Mouse (Mus musculus) midbrain, postnatal 0 days (tissue): ENCODE results near the gene Sct. TPM values are rescaled to one million over a fixed set of nuclear protein-coding genes. Genes with fewer than 3 reads are reported as not detected.
"Not testable (repeated sequence)": the region's sequence is repeated elsewhere in the genome, so short reads cannot be mapped to it uniquely, and the experiment has no call there.

Experiments used
- ATAC-seq: fragments of 200-750 bp; cut with Nextera tagmentation; 2 replicates; pipeline ENCODE4 v1.8.0; 2017; ENCODE audit warnings: moderate number of reproducible peaks, mild to moderate bottlenecking, moderate TSS enrichment, moderate library complexity; ENCODE audit not compliant: low FRiP score
- DNase-seq: peaks from one replicate; pipeline ENCODE4 v3.0.0-alpha.2; 2015; ENCODE audit warnings: low spot score
- H3K27ac ChIP-seq: fragments of 300-500 bp; sonication (generic); 2 replicates; pipeline ENCODE4 v1.5.1; 2014; ENCODE audit warnings: low read depth, mild to moderate bottlenecking, low read length, mixed read lengths
- H3K27me3 ChIP-seq: fragments of 300-500 bp; sonication (generic); 2 replicates; pipeline ENCODE4 v1.6.1; 2014; ENCODE audit warnings: low read length, control low read depth, mixed read lengths; ENCODE audit not compliant: insufficient read depth
- H3K36me3 ChIP-seq: fragments of 300-500 bp; sonication (generic); 2 replicates; pipeline ENCODE4 v1.6.1; 2014; ENCODE audit warnings: low read length, control low read depth, mixed read lengths; ENCODE audit not compliant: insufficient read depth
- H3K4me1 ChIP-seq: fragments of 300-500 bp; sonication (generic); 2 replicates; pipeline ENCODE4 v1.6.1; 2014; ENCODE audit warnings: mild to moderate bottlenecking, control low read depth, antibody characterized with exemption, low read length, mixed read lengths; ENCODE audit not compliant: insufficient read depth
- H3K4me2 ChIP-seq: fragments of 300-500 bp; sonication (generic); 2 replicates; pipeline ENCODE4 v1.6.1; 2014; ENCODE audit warnings: low read depth, mild to moderate bottlenecking, low read length, mixed read lengths; ENCODE audit not compliant: poor library complexity, severe bottlenecking
- H3K4me3 ChIP-seq: fragments of 300-500 bp; sonication (generic); 2 replicates; pipeline ENCODE4 v1.5.1; 2014; ENCODE audit warnings: low read depth, mild to moderate bottlenecking, low read length, moderate library complexity
- H3K9ac ChIP-seq: fragments of 300-500 bp; sonication (generic); replicated peaks from 2 replicates; pipeline ENCODE4 v1.6.1; 2014; ENCODE audit warnings: mild to moderate bottlenecking, low read length, moderate library complexity, mixed read lengths; ENCODE audit not compliant: poor library complexity, severe bottlenecking
- H3K9me3 ChIP-seq: fragments of 300-500 bp; sonication (generic); 2 replicates; pipeline ENCODE4 v1.6.1; 2016; ENCODE audit warnings: low read length, control low read depth
- CTCF ChIP-seq: IDR thresholded peaks from 2 replicates; pipeline ENCODE4 v1.5.1; 2016; ENCODE audit warnings: antibody characterized with exemption, mild to moderate bottlenecking
- WGBS: fragments of 180-500 bp; shearing (Covaris S2); extraction: QIAGEN DNeasy Blood & Tissue Kit; methylation state at CpG from one replicate; pipeline ENCODE4 v1.1.7; 2014; 5-methylcytosine and 5-hydroxymethylcytosine counted together
- polyA plus RNA-seq: library from polyadenylated mRNA; unstranded; fragments of >200 nt; fragmentation: Nextera tagmentation; extraction: Ambion mirVana; gene quantifications from 2 replicates; pipeline ENCODE4 v1.2.1, GENCODE M21; 2015
- total RNA-seq: library from RNA; depleted of rRNA; stranded (reverse); fragments of >200 nt; gene quantifications from 2 replicates; pipeline ENCODE4 v1.2.3, GENCODE M21; 2014

The Sct gene
- total and polyA plus RNA-seq, 2 experiments from 2014 or later = 1.5 to 3.3 TPM

DNA sequence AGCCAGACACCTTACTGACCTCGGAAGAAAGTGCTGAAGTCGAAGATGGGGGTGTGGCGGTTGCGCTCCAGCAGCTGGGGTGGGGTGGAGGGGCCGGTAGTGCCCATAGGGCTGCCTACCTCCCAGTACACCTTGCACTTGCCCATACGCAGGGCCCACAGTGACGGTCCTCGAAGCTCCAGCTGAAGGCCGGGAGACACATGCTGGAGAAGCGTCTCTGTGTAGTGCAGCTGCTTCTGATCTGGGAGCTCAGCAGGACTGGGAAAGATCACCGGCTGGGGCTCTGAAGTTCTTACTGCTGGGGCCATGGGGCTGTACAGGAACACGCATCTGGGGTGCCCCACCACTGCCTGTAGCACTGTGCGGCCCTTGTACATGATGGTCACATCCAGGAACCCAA is 15.3 kb downstream of the Sct start:
- H3K27ac ChIP-seq = no peak overlapping the region
- H3K9ac ChIP-seq = no peak overlapping the region
- no peak overlapping the region for H3K4me3 ChIP-seq
- WGBS = 88% methylated on average over 13 of the region's 13 CpGs
- no peaks in the 10 kb centered on the region for H3K9me3 ChIP-seq
- DNase-seq (no peak), ATAC-seq (no peak)
- no peaks in the 10 kb centered on the region for H3K27me3 ChIP-seq
- TF ChIP-seq CTCF = no peak
- no peak overlapping the region for H3K4me2 ChIP-seq
- H3K4me1 ChIP-seq = no peaks in the 10 kb centered on the region
- H3K36me3 ChIP-seq = peaks cover 55% of the 10 kb centered on the region

DNA sequence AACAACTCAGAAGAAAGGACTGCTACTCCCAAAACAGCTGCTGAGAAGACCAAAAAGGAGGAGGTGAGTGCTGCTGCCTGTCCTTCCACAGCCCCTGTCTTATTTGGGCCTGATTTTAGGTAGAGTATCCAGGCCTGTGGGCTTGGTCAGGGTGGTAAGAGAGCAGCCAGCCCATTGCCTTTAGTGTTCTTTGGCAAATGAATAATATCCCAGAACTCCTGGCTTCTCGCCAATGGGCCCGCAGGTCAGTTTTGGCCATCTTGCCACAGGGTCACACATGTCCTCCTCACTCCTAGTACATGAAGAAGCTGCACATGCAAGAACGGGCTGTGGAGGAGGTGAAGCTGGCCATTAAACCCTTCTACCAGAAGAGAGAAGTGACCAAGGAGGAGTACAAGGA is 17.5 kb downstream of the Sct start:
- H3K36me3 ChIP-seq = peaks cover 77% of the 10 kb centered on the region

DNA sequence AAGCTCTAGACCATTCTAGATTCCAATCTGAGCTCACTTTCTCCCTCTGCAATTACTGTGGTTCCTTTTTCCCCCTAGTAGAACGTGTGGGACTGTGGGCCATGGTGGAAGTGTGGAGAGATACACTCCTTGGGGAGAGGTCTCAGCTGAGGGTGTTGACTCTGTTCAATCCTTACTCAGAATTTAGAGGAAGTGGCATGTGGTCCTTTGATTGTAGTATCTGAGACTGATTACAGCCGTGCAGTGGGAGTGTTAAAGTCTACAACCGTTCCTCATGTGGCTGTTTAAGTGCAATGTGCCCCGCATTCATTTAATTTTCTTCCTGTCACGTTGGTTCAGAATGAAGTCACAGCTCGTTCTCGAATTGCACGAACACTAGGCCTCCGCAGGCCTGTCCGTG is 22.8 kb downstream of the Sct start:
- H3K9ac ChIP-seq = no peak overlapping the region
- no peaks in the 10 kb centered on the region for H3K4me1 ChIP-seq
- 95% methylated on average over 10 of the region's 10 CpGs for WGBS
- H3K9me3 ChIP-seq = no peaks in the 10 kb centered on the region
- DNase-seq = no peak
- no peak for ATAC-seq
- no peak overlapping the region for H3K27ac ChIP-seq
- peaks cover 71% of the 10 kb centered on the region for H3K36me3 ChIP-seq
- no peak overlapping the region for H3K4me2 ChIP-seq
- no peak overlapping the region for H3K4me3 ChIP-seq
- H3K27me3 ChIP-seq = no peaks in the 10 kb centered on the region
- no peak for TF ChIP-seq CTCF

More for the DNA sequence above, 17.5 kb downstream of the Sct start:
- Histone ChIP-seq H3K4me2 (no peak overlapping the region), H3K9ac (no peak overlapping the region), H3K9me3 (no peaks in the 10 kb centered on the region), H3K4me3 (no peak overlapping the region), H3K4me1 (no peaks in the 10 kb centered on the region), H3K27ac (no peak overlapping the region), H3K27me3 (no peaks in the 10 kb centered on the region)
- no peak for TF ChIP-seq CTCF
- 94% methylated on average over 3 of the region's 3 CpGs for WGBS
- ATAC-seq (no peak), DNase-seq (no peak)

DNA sequence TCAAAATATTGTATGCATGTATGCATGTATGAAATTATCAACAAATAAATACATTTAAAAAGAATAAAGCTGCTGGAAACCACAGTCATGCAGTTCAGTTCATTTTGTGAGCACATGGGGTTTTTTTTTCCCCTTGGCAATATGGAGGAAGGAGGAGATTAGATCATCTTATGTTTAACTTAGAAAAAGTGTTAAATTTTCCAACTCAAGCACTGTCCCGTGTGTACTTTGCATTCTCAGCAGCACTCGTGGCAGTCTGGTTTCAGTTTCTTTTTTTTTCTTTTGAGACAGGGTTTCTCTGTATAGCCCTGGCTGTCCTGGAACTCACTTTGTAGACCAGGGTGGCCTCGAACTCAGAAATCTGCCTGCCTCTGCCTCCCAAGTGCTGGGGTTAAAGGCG is 28.4 kb downstream of the Sct start:
- not testable (repeated sequence) for DNase-seq, H3K4me3 ChIP-seq, H3K4me2 ChIP-seq

DNA sequence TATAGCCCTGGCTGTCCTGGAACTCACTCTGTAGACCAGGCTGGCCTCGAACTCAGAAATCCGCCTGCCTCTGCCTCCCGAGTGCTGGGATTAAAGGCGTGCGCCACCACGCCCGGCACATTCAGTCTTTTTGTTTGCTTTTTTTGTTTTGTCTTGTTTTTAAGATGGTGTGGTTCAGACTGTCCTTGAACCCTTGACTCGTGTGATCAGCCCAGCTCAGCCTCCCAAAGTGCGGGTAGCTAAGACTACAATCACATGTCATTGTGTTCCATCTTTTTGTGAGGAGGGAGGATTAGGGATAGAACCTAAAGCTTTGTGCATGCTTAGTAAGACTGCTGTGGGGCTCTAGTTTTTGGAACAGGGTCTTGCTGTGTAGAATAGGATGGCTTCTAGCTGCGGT is 47.4 kb downstream of the Sct start:
- ATAC-seq = no peak
- H3K4me1 ChIP-seq = peaks cover 8% of the 10 kb centered on the region; the same call in 1 of the 2 replicates
- TF ChIP-seq CTCF = no peak
- DNase-seq = no peak
- no peak overlapping the region for H3K27ac ChIP-seq
- H3K9me3 ChIP-seq = no peaks in the 10 kb centered on the region
- 91% methylated on average over 9 of the region's 10 CpGs for WGBS
- no peak overlapping the region for H3K4me3 ChIP-seq
- no peaks in the 10 kb centered on the region for H3K27me3 ChIP-seq
- H3K4me2 ChIP-seq = no peak overlapping the region
- H3K36me3 ChIP-seq = peaks cover 32% of the 10 kb centered on the region
- H3K9ac ChIP-seq = no peak overlapping the region

More for the DNA sequence above, 28.4 kb downstream of the Sct start:
- ATAC-seq, H3K4me1 ChIP-seq, H3K9me3 ChIP-seq, H3K9ac ChIP-seq, H3K27ac ChIP-seq, H3K27me3 ChIP-seq: not testable (repeated sequence)
- peaks cover 49% of the 10 kb centered on the region for H3K36me3 ChIP-seq
- WGBS = 91% methylated on average over 4 of the region's 4 CpGs

DNA sequence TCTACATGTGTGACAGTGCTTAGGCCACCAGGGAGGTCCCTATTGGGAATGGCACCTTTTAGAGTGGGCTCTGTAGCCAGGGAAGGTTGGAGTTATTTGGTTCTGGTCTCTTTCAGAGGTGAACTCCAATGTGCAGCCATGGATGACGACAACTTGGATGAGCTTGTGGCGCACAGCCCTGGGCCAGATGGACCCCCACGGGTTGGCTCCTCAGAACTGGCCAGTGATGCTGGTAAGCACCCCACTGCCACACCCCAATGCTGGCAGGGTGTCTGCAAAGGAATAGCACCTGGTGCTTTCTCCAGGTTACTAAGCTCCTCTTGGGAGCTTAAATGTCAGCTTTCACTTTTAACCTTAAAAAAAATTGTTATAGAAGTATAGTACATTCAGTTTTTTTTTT is 47.8 kb downstream of the Sct start:
- no peak overlapping the region for H3K27ac ChIP-seq
- peaks cover 32% of the 10 kb centered on the region for H3K36me3 ChIP-seq
- H3K9ac ChIP-seq = no peak overlapping the region
- ATAC-seq (no peak), DNase-seq (no peak)
- H3K4me3 ChIP-seq = no peak overlapping the region
- H3K4me2 ChIP-seq = no peak overlapping the region
- WGBS = 93% methylated on average over 3 of the region's 3 CpGs
- H3K27me3 ChIP-seq = no peaks in the 10 kb centered on the region
- H3K9me3 ChIP-seq = no peaks in the 10 kb centered on the region
- no peak for TF ChIP-seq CTCF
- H3K4me1 ChIP-seq = peaks cover 8% of the 10 kb centered on the region; the same call in 1 of the 2 replicates
